Mouse (Mus musculus) neural tube, embryonic 12.5 days (tissue): Measurements from ENCODE around the gene Kcnk13. TPM values are rescaled to one million over a fixed set of nuclear protein-coding genes. Genes with fewer than 3 reads are reported as not detected.

Source experiments
- ATAC-seq: fragments of 200-750 bp; cut with Nextera tagmentation; 2 replicates; pipeline ENCODE4 v1.8.0; 2017; ENCODE audit warnings: low read depth, mild to moderate bottlenecking, moderate TSS enrichment, moderate library complexity; ENCODE audit not compliant: low FRiP score
- H3K27ac ChIP-seq: fragments of 300-500 bp; sonication (generic); 2 replicates; pipeline ENCODE4 v1.5.1; 2016
- H3K27me3 ChIP-seq: fragments of 300-500 bp; sonication (generic); replicated peaks from 2 replicates; pipeline ENCODE4 v1.6.1; 2016; ENCODE audit warnings: mild to moderate bottlenecking
- H3K36me3 ChIP-seq: fragments of 300-500 bp; sonication (generic); 2 replicates; pipeline ENCODE4 v1.6.1; 2016; ENCODE audit warnings: mild to moderate bottlenecking
- H3K4me1 ChIP-seq: fragments of 300-500 bp; sonication (generic); 2 replicates; pipeline ENCODE4 v1.6.1; 2016
- H3K4me2 ChIP-seq: fragments of 300-500 bp; sonication (generic); replicated peaks from 2 replicates; pipeline ENCODE4 v1.6.1; 2016; ENCODE audit warnings: mild to moderate bottlenecking
- H3K4me3 ChIP-seq: fragments of 300-500 bp; sonication (generic); 2 replicates; pipeline ENCODE4 v1.5.1; 2016
- H3K9ac ChIP-seq: fragments of 300-500 bp; sonication (generic); 2 replicates; pipeline ENCODE4 v1.6.1; 2016; ENCODE audit warnings: mild to moderate bottlenecking
- H3K9me3 ChIP-seq: fragments of 300-500 bp; sonication (generic); 2 replicates; pipeline ENCODE4 v1.6.1; 2016; ENCODE audit warnings: mild to moderate bottlenecking
- WGBS: fragments of 180-500 bp; shearing (Covaris S2); methylation state at CpG from one replicate; pipeline ENCODE4 v1.1.7; 2016; 5-methylcytosine and 5-hydroxymethylcytosine counted together
- polyA plus RNA-seq: library from polyadenylated mRNA; unstranded; fragments of >200 nt; fragmentation: Nextera tagmentation; extraction: Ambion mirVana; gene quantifications from 2 replicates; pipeline ENCODE4 v1.2.1, GENCODE M21; 2016

Kcnk13 gene
- polyA plus RNA-seq, 1 experiment from 2014 or later = 0.68 TPM

DNA sequence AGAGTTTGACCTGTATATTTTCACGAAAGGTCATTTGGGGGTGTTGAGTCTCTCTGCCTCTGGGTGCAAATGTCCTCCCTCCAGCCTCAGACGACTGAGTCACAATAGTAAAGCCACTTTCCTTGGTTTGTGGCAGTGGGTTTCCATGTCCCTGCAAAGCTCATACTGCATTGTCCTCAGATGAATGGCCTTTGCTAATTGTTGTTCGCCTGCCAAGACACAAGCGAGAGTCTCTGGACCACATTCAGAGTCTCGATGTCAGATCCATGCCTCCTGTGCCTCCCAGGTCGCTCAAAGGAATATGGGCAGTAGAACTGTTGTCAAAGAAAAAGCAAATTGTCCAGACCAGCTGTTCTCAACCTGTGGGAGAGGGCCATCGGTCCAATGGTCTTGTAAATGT, 36.1 kb downstream of the Kcnk13 start:
- no peak overlapping the region for H3K4me2 ChIP-seq
- H3K36me3 ChIP-seq = no peaks in the 10 kb centered on the region
- no peaks in the 10 kb centered on the region for H3K4me1 ChIP-seq
- ATAC-seq = no peak
- no peak overlapping the region for H3K27ac ChIP-seq
- no peaks in the 10 kb centered on the region for H3K27me3 ChIP-seq
- H3K9ac ChIP-seq = no peak overlapping the region
- H3K9me3 ChIP-seq = no peaks in the 10 kb centered on the region
- no peak overlapping the region for H3K4me3 ChIP-seq
- WGBS = 75% methylated on average over 7 of the region's 7 CpGs

DNA sequence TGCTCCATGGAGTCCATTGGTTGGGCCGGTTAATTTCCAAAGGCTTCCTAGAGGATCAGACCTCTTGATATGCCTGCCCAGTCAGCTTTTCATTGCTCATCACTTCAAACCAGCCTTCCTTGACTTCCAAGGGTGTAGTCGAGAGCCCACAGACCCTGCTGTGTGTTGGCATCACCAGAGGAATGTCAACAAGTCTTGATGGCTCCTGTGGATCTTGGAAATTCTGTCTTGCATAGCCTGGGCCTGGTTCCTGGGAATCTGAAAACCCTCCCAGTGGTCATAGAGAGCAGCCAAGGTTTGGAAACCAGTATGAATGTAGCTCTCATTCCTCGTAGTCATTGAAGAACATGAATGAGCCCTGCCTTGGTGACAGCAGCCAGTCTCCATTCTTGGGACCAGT, 36.9 kb downstream of the Kcnk13 start:
- H3K27ac ChIP-seq = no peak overlapping the region
- no peak overlapping the region for H3K9ac ChIP-seq
- H3K4me3 ChIP-seq = no peak overlapping the region
- no peaks in the 10 kb centered on the region for H3K9me3 ChIP-seq
- ATAC-seq = no peak
- no peaks in the 10 kb centered on the region for H3K27me3 ChIP-seq
- H3K36me3 ChIP-seq = no peaks in the 10 kb centered on the region
- H3K4me2 ChIP-seq = no peak overlapping the region
- H3K4me1 ChIP-seq = no peaks in the 10 kb centered on the region
- 93% methylated on average over 3 of the region's 3 CpGs for WGBS

DNA sequence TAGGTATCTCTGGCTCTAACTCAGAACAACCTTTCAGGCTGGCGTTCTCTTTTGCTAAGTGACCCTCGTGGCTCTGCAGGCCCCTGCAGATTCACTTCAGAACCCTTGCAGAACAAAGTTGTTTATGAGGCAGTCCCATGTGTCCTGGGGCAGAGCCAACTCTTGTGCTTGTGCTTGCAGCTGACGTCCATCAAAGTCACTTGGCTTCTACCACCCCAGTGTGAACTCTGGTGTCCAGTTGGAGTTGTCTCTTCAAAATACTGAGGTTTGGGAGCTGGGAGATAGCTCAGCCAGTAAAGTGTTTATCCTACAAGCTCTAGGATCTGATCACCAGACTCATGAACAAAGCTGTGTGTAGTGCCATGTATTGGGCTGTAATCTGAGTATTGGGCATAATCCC, 37.6 kb downstream of the Kcnk13 start:
- H3K27ac ChIP-seq = no peak overlapping the region

GRCm38 (mm10) chr12:100002914-100003587, 38.8 kb downstream of the Kcnk13 start:
- no peaks in the 10 kb centered on the region for H3K4me1 ChIP-seq
- H3K4me2 ChIP-seq = no peak overlapping the region
- H3K4me3 ChIP-seq = no peak overlapping the region
- H3K9me3 ChIP-seq = no peaks in the 10 kb centered on the region
- no peak for ATAC-seq
- H3K27me3 ChIP-seq = no peaks in the 10 kb centered on the region
- WGBS = 39% methylated on average over 8 of the region's 8 CpGs
- no peak overlapping the region for H3K27ac ChIP-seq
- no peaks in the 10 kb centered on the region for H3K36me3 ChIP-seq
- H3K9ac ChIP-seq = no peak overlapping the region

More for the DNA sequence above, 37.6 kb downstream of the Kcnk13 start:
- no peak for ATAC-seq
- H3K36me3 ChIP-seq = no peaks in the 10 kb centered on the region
- H3K9ac ChIP-seq = no peak overlapping the region
- H3K9me3 ChIP-seq = no peaks in the 10 kb centered on the region
- H3K4me3 ChIP-seq = no peak overlapping the region
- no peaks in the 10 kb centered on the region for H3K4me1 ChIP-seq
- H3K27me3 ChIP-seq = no peaks in the 10 kb centered on the region
- 84% methylated on average over 3 of the region's 3 CpGs for WGBS
- no peak overlapping the region for H3K4me2 ChIP-seq

GRCm38 (mm10) chr12:100005285-100005684, 41.0 kb downstream of the Kcnk13 start:
- Histone ChIP-seq H3K36me3 (no peaks in the 10 kb centered on the region), H3K27me3 (no peaks in the 10 kb centered on the region), H3K9me3 (no peaks in the 10 kb centered on the region), H3K27ac (no peak overlapping the region), H3K4me1 (no peaks in the 10 kb centered on the region), H3K9ac (no peak overlapping the region), H3K4me3 (no peak overlapping the region), H3K4me2 (no peak overlapping the region)
- no peak for ATAC-seq
- 96% methylated on average over 5 of the region's 5 CpGs for WGBS

GRCm38 (mm10) chr12:100006681-100007080, 42.4 kb downstream of the Kcnk13 start:
- Histone ChIP-seq H3K4me3 (no peak overlapping the region), H3K9me3 (no peaks in the 10 kb centered on the region), H3K9ac (no peak overlapping the region), H3K27ac (no peak overlapping the region), H3K27me3 (no peaks in the 10 kb centered on the region), H3K4me2 (no peak overlapping the region), H3K36me3 (no peaks in the 10 kb centered on the region), H3K4me1 (no peaks in the 10 kb centered on the region)
- WGBS = 66% methylated on average over 2 of the region's 2 CpGs
- ATAC-seq = no peak

GRCm38 (mm10) chr12:100012839-100013238, 48.5 kb downstream of the Kcnk13 start:
- H3K36me3 ChIP-seq = no peaks in the 10 kb centered on the region
- no peak overlapping the region for H3K4me3 ChIP-seq
- no peak for ATAC-seq
- no peak overlapping the region for H3K4me2 ChIP-seq
- 98% methylated on average over 3 of the region's 3 CpGs for WGBS
- H3K27ac ChIP-seq = no peak overlapping the region
- H3K27me3 ChIP-seq = no peaks in the 10 kb centered on the region
- no peaks in the 10 kb centered on the region for H3K4me1 ChIP-seq
- no peaks in the 10 kb centered on the region for H3K9me3 ChIP-seq
- H3K9ac ChIP-seq = no peak overlapping the region

- H3K9me3 ChIP-seq = no peaks in the 10 kb centered on the region
- H3K36me3 ChIP-seq = no peaks in the 10 kb centered on the region
- H3K9ac ChIP-seq = no peak overlapping the region
- ATAC-seq = no peak
- H3K27me3 ChIP-seq = no peaks in the 10 kb centered on the region
- WGBS = 92% methylated on average over 5 of the region's 5 CpGs
- no peak overlapping the region for H3K4me3 ChIP-seq
- H3K4me2 ChIP-seq = no peak overlapping the region
- H3K27ac ChIP-seq = no peak overlapping the region
- H3K4me1 ChIP-seq = no peaks in the 10 kb centered on the region
Measured at GRCm38 (mm10) chr12:100015146-100015545, 50.8 kb downstream of the Kcnk13 start.

GRCm38 (mm10) chr12:100017709-100018108, 53.4 kb downstream of the Kcnk13 start:
- no peaks in the 10 kb centered on the region for H3K4me1 ChIP-seq
- no peak overlapping the region for H3K4me3 ChIP-seq
- no peak overlapping the region for H3K27ac ChIP-seq
- no peak for ATAC-seq
- no peaks in the 10 kb centered on the region for H3K9me3 ChIP-seq
- WGBS = 89% methylated on average over 6 of the region's 6 CpGs
- no peak overlapping the region for H3K4me2 ChIP-seq
- no peaks in the 10 kb centered on the region for H3K36me3 ChIP-seq
- H3K9ac ChIP-seq = no peak overlapping the region
- no peaks in the 10 kb centered on the region for H3K27me3 ChIP-seq

- H3K4me2 ChIP-seq = no peak overlapping the region
- no peaks in the 10 kb centered on the region for H3K4me1 ChIP-seq
- no peak overlapping the region for H3K9ac ChIP-seq
- no peaks in the 10 kb centered on the region for H3K36me3 ChIP-seq
- 80% methylated on average over 5 of the region's 5 CpGs for WGBS
- H3K27me3 ChIP-seq = no peaks in the 10 kb centered on the region
- H3K9me3 ChIP-seq = no peaks in the 10 kb centered on the region
- no peak overlapping the region for H3K27ac ChIP-seq
- H3K4me3 ChIP-seq = no peak overlapping the region
- no peak for ATAC-seq
Measured at GRCm38 (mm10) chr12:100022490-100022889, 58.2 kb downstream of the Kcnk13 start.

DNA sequence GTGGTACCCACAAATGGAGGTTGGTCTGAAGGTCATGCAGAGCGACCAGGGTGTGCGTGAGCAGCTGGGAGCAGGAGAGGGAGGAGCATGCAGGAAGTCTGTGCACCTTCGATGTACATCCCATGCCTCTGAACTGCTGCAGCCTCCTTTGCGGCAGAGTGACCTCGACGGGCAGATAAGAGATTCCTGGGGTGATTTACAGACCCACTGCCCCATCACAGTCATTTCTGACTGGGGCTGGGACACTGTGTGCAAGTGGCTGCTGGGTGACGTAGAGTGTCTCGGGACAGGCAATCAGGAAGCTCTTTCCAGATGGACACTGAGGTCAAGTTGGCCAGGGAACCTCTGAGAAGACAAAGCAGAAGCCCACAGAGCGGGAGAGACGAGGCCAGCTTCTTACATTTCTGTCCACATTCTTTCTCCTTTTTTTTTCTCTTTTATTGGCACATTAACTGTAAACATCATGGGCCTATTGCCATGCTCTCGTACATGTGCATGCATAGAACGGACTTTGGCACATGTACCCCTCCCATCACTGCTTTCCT, 59.6 kb downstream of the Kcnk13 start:
- Histone ChIP-seq H3K4me1 (no peaks in the 10 kb centered on the region), H3K27me3 (no peaks in the 10 kb centered on the region), H3K36me3 (no peaks in the 10 kb centered on the region), H3K27ac (no peak overlapping the region), H3K4me2 (no peak overlapping the region), H3K9ac (no peak overlapping the region), H3K4me3 (no peak overlapping the region), H3K9me3 (no peaks in the 10 kb centered on the region)
- WGBS = 85% methylated on average over 12 of the region's 12 CpGs
- no peak for ATAC-seq

DNA sequence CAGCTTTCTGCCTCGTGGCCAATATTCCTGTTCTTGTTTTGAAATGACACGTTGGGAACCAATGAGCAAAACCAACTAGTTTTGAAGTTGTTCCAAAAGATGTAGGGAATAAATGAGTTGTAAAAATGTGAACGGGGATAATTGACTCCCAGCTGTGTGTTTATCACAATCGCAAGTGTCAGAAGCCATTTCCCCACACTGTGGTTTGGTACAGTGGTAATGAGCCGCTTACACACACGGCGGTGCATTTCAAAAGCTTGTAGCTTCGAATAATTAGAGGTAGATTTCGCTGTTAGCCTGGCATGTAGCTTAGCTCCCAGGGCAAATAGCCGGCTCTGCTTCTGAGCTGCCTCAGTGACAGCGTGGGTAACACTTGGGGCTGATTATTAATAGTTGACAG, 61.4 kb downstream of the Kcnk13 start:
- no peak for ATAC-seq
- Histone ChIP-seq H3K9ac (no peak overlapping the region), H3K27me3 (no peaks in the 10 kb centered on the region), H3K36me3 (no peaks in the 10 kb centered on the region), H3K4me2 (no peak overlapping the region), H3K4me3 (no peak overlapping the region), H3K9me3 (no peaks in the 10 kb centered on the region), H3K4me1 (no peaks in the 10 kb centered on the region), H3K27ac (no peak overlapping the region)
- whole genome bisulfite sequencing = 72% methylated on average over 11 of the region's 11 CpGs

GRCm38 (mm10) chr12:100026715-100027245, 62.5 kb downstream of the Kcnk13 start:
- Histone ChIP-seq H3K9me3 (no peaks in the 10 kb centered on the region), H3K4me2 (no peak overlapping the region), H3K36me3 (no peaks in the 10 kb centered on the region), H3K4me3 (no peak overlapping the region), H3K9ac (no peak overlapping the region), H3K4me1 (no peaks in the 10 kb centered on the region), H3K27me3 (no peaks in the 10 kb centered on the region), H3K27ac (no peak overlapping the region)
- WGBS = 84% methylated on average over 7 of the region's 7 CpGs
- ATAC-seq = no peak
